In genomic region chr5:111235131-111235530, GRCm38 (mm10) we compare ENCODE assay signal across 10 mouse cellular contexts.
DNase-seq lines count a peak whose midpoint lies in the region; ATAC-seq lines count a peak whose summit lies in the region.
"Had no signal": no experiment of that assay in that cellular context is flagged by ENCODE, and none has a peak within 500 bp of the region (broad histone marks: within the 10 kb centered on the region; RNA-seq: fewer than 3 reads in every experiment).

No protein-coding gene starts in this region.

- H3K4me2 ChIP-seq in heart, embryonic 12.5 days, result no peak overlapping the region
- H3K4me2 ChIP-seq: embryonic facial prominence, embryonic 13.5 days; midbrain, embryonic 11.5 days had no signal

- no peak overlapping the region for H3K27ac ChIP-seq in heart, embryonic 12.5 days (ENCODE audit: poor library complexity, severe bottlenecking)
- H3K27ac ChIP-seq: embryonic facial prominence, embryonic 13.5 days had no signal

- no peak for ATAC-seq in heart, embryonic 12.5 days (ENCODE audit: insufficient number of reproducible peaks, low FRiP score)

- DNase-seq in heart, adult 18-20 months, result peak; percentile 88 to 91
- peak; percentile 78 for DNase-seq in adrenal gland, postnatal 25 days
- DNase-seq in gastrocnemius, postnatal 14 days, result peak; percentile 70
- DNase-seq in kidney, postnatal 36 days, result peak; percentile 82 to 89
- no peak for DNase-seq in T-cell, adult 2 months (ENCODE audit: low spot score)
- DNase-seq in thymus, postnatal 4 days, result no peak
- DNase-seq in neural tube, embryonic 10.5 days (ENCODE audit: extremely low spot score, low spot score), result no peak

- H3K36me3 ChIP-seq in heart, embryonic 12.5 days, result peaks cover 31% of the 10 kb centered on the region

- 0 out of 2 replicates have a peak, but pooled peaks cover 7% of the 10 kb centered on the region for H3K27me3 ChIP-seq in heart, embryonic 12.5 days (replicated peaks)
- H3K27me3 ChIP-seq: embryonic facial prominence, embryonic 13.5 days had no signal

- no peak overlapping the region for H3K4me3 ChIP-seq in heart, embryonic 12.5 days
- H3K4me3 ChIP-seq: embryonic facial prominence, embryonic 13.5 days had no signal

- WGBS in heart, embryonic 12.5 days, result 71% methylated on average over 12 of the region's 12 CpGs

- H3K9ac ChIP-seq in heart, embryonic 12.5 days, result no peak overlapping the region

- peaks cover 30% of the 10 kb centered on the region for H3K4me1 ChIP-seq in heart, embryonic 12.5 days (replicated peaks)

- H3K9me3 ChIP-seq in heart, embryonic 12.5 days (replicated peaks), result no peaks in the 10 kb centered on the region
- H3K9me3 ChIP-seq: embryonic facial prominence, embryonic 13.5 days had no signal

- intact Hi-C loops in gastrocnemius, postnatal 14 days (cut with DNase I; ENCODE audit: low total_unique reads), result no loop called here

Comparison
In these comparisons a context has a peak if more than half of its experiments do, and no peak if none do; other contexts are left out.
1. DNase-seq: peak in heart, adult 18-20 months (2 of 2), adrenal gland, postnatal 25 days (single experiment), gastrocnemius, postnatal 14 days (single experiment) and kidney, postnatal 36 days (2 of 2); none in T-cell, adult 2 months (single experiment), thymus, postnatal 4 days (single experiment) and neural tube, embryonic 10.5 days (single experiment).